Mouse (Mus musculus) midbrain, postnatal 0 days (tissue): ENCODE measurements around the gene Plekhm1. TPM values are rescaled to one million over a fixed set of nuclear protein-coding genes. Genes with fewer than 3 reads are reported as not detected.

Experiments
- ATAC-seq: fragments of 200-750 bp; cut with Nextera tagmentation; 2 replicates; pipeline ENCODE4 v1.8.0; 2017; ENCODE audit warnings: moderate number of reproducible peaks, mild to moderate bottlenecking, moderate TSS enrichment, moderate library complexity; ENCODE audit not compliant: low FRiP score
- DNase-seq: peaks from one replicate; pipeline ENCODE4 v3.0.0-alpha.2; 2015; ENCODE audit warnings: low spot score
- H3K27ac ChIP-seq: fragments of 300-500 bp; sonication (generic); 2 replicates; pipeline ENCODE4 v1.5.1; 2014; ENCODE audit warnings: low read depth, mild to moderate bottlenecking, low read length, mixed read lengths
- H3K27me3 ChIP-seq: fragments of 300-500 bp; sonication (generic); 2 replicates; pipeline ENCODE4 v1.6.1; 2014; ENCODE audit warnings: low read length, control low read depth, mixed read lengths; ENCODE audit not compliant: insufficient read depth
- H3K36me3 ChIP-seq: fragments of 300-500 bp; sonication (generic); 2 replicates; pipeline ENCODE4 v1.6.1; 2014; ENCODE audit warnings: low read length, control low read depth, mixed read lengths; ENCODE audit not compliant: insufficient read depth
- H3K4me1 ChIP-seq: fragments of 300-500 bp; sonication (generic); 2 replicates; pipeline ENCODE4 v1.6.1; 2014; ENCODE audit warnings: mild to moderate bottlenecking, control low read depth, antibody characterized with exemption, low read length, mixed read lengths; ENCODE audit not compliant: insufficient read depth
- H3K4me2 ChIP-seq: fragments of 300-500 bp; sonication (generic); 2 replicates; pipeline ENCODE4 v1.6.1; 2014; ENCODE audit warnings: low read depth, mild to moderate bottlenecking, low read length, mixed read lengths; ENCODE audit not compliant: poor library complexity, severe bottlenecking
- H3K4me3 ChIP-seq: fragments of 300-500 bp; sonication (generic); 2 replicates; pipeline ENCODE4 v1.5.1; 2014; ENCODE audit warnings: low read depth, mild to moderate bottlenecking, low read length, moderate library complexity
- H3K9ac ChIP-seq: fragments of 300-500 bp; sonication (generic); replicated peaks from 2 replicates; pipeline ENCODE4 v1.6.1; 2014; ENCODE audit warnings: mild to moderate bottlenecking, low read length, moderate library complexity, mixed read lengths; ENCODE audit not compliant: poor library complexity, severe bottlenecking
- H3K9me3 ChIP-seq: fragments of 300-500 bp; sonication (generic); 2 replicates; pipeline ENCODE4 v1.6.1; 2016; ENCODE audit warnings: low read length, control low read depth
- CTCF ChIP-seq: IDR thresholded peaks from 2 replicates; pipeline ENCODE4 v1.5.1; 2016; ENCODE audit warnings: antibody characterized with exemption, mild to moderate bottlenecking
- WGBS: fragments of 180-500 bp; shearing (Covaris S2); extraction: QIAGEN DNeasy Blood & Tissue Kit; methylation state at CpG from one replicate; pipeline ENCODE4 v1.1.7; 2014; 5-methylcytosine and 5-hydroxymethylcytosine counted together
- polyA plus RNA-seq: library from polyadenylated mRNA; unstranded; fragments of >200 nt; fragmentation: Nextera tagmentation; extraction: Ambion mirVana; gene quantifications from 2 replicates; pipeline ENCODE4 v1.2.1, GENCODE M21; 2015
- total RNA-seq: library from RNA; depleted of rRNA; stranded (reverse); fragments of >200 nt; gene quantifications from 2 replicates; pipeline ENCODE4 v1.2.3, GENCODE M21; 2014

The Plekhm1 gene
- total and polyA plus RNA-seq, 2 experiments from 2014 or later = 6.0 to 7.8 TPM

- Histone ChIP-seq H3K4me3 (no peak overlapping the region), H3K27me3 (peaks cover 4% of the 10 kb centered on the region; the same call in 1 of the 2 replicates), H3K4me1 (no peaks in the 10 kb centered on the region), H3K36me3 (peaks cover 49% of the 10 kb centered on the region), H3K9ac (no peak overlapping the region), H3K27ac (no peak overlapping the region), H3K4me2 (no peak overlapping the region), H3K9me3 (no peaks in the 10 kb centered on the region)
- TF ChIP-seq CTCF = no peak
- ATAC-seq (no peak), DNase-seq (no peak)
- 93% methylated on average over 9 of the region's 9 CpGs for WGBS
Observed at GRCm38 (mm10) chr11:103370397-103371221, 41.9 kb downstream of the Plekhm1 start.

- H3K4me3 ChIP-seq = no peak overlapping the region
- no peak overlapping the region for H3K9ac ChIP-seq
- H3K4me2 ChIP-seq = no peak overlapping the region
- H3K36me3 ChIP-seq = peaks cover 26% of the 10 kb centered on the region
- DNase-seq (no peak), ATAC-seq (no peak)
- H3K27me3 ChIP-seq = peaks cover 29% of the 10 kb centered on the region
- no peak overlapping the region for H3K27ac ChIP-seq
- no peaks in the 10 kb centered on the region for H3K9me3 ChIP-seq
- WGBS = 97% methylated on average over 4 of the region's 4 CpGs
- TF ChIP-seq CTCF = no peak
- peaks cover 9% of the 10 kb centered on the region; the same call in 1 of the 2 replicates for H3K4me1 ChIP-seq
Observed at GRCm38 (mm10) chr11:103365530-103365929, 47.0 kb downstream of the Plekhm1 start.

- 77% methylated on average over 3 of the region's 3 CpGs for WGBS
- DNase-seq = no peak
- Histone ChIP-seq H3K27ac (no peak overlapping the region), H3K4me3 (no peak overlapping the region), H3K4me1 (peaks cover 9% of the 10 kb centered on the region; the same call in 1 of the 2 replicates), H3K9me3 (no peaks in the 10 kb centered on the region), H3K4me2 (no peak overlapping the region), H3K27me3 (peaks cover 29% of the 10 kb centered on the region), H3K36me3 (peaks cover 21% of the 10 kb centered on the region), H3K9ac (no peak overlapping the region)
- ATAC-seq = no peak
- TF ChIP-seq CTCF = no peak
Observed at GRCm38 (mm10) chr11:103365022-103365421, 47.5 kb downstream of the Plekhm1 start.

DNA sequence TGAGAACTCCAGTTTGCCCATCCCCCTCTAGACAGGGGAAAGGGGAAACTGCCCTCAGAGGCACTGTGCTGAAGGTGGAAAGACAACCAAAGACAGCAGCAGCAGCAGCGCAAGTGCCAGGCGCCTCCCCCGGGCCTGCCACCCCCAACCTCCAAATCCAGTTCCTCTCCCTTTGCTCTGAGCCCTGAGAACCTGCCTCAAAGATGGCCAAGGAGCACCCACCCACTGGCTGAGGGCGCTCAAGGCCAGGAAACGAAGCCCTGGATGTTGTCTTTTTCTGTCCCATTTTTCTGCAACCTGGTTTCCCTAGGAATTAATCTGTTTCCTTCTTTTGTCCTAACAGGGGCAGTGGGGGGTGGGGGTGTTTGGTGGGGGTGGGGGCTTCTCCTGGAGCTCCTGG lies 48.2 kb downstream of the Plekhm1 start:
- Histone ChIP-seq H3K27me3 (peaks cover 31% of the 10 kb centered on the region), H3K9ac (no peak overlapping the region), H3K4me3 (no peak overlapping the region), H3K27ac (no peak overlapping the region), H3K36me3 (peaks cover 18% of the 10 kb centered on the region), H3K9me3 (no peaks in the 10 kb centered on the region), H3K4me1 (peaks cover 9% of the 10 kb centered on the region; the same call in 1 of the 2 replicates), H3K4me2 (no peak overlapping the region)
- ATAC-seq (no peak), DNase-seq (no peak)
- no peak for TF ChIP-seq CTCF
- WGBS = 40% methylated on average over 5 of the region's 5 CpGs

GRCm38 (mm10) chr11:103363214-103364148 lies 49.0 kb downstream of the Plekhm1 start, which contains the start of gene Arhgap27:
Gene Arhgap27 (minus strand): TSS chr11:103363692.
- Histone ChIP-seq H3K27ac (no peak within 1 kb of the TSS), H3K4me2 (peak within 1 kb of the TSS; percentile 66), H3K4me3 (peak within 1 kb of the TSS; percentile 37), H3K4me1 (peaks cover 9% of the 10 kb centered on the region; the same call in 1 of the 2 replicates), H3K9me3 (no peaks in the 10 kb centered on the region), H3K9ac (peak within 1 kb of the TSS; percentile 42), H3K36me3 (peaks cover 18% of the 10 kb centered on the region), H3K27me3 (peaks cover 37% of the 10 kb centered on the region)
- 3% methylated on average over 35 of the region's 35 CpGs for WGBS
- no peak for TF ChIP-seq CTCF
- ATAC-seq = no peak
- no peak for DNase-seq
